Mouse (Mus musculus) thymus, postnatal 0 days (tissue): ENCODE measurements around the gene Cdca7l. TPM values are rescaled to one million over a fixed set of nuclear protein-coding genes. Genes with fewer than 3 reads are reported as not detected.
A peak's percentile ranks its signal among the peaks of the same experiment; 100 is the strongest.

Experiments
- DNase-seq: peaks from one replicate; pipeline ENCODE4 v3.0.0-alpha.2; 2015; ENCODE audit warnings: low spot score
- polyA plus RNA-seq: library from polyadenylated mRNA; unstranded; fragments of >200 nt; fragmentation: Nextera tagmentation; extraction: Ambion mirVana; gene quantifications from 2 replicates; pipeline ENCODE4 v1.2.1, GENCODE M21; 2015

The Cdca7l gene
- polyA plus RNA-seq, 1 experiment from 2014 or later = 39.4 TPM

- DNase-seq = no peak
Measured at GRCm38 (mm10) chr12:117809327-117810017, 5.4 kb downstream of the Cdca7l start.

- DNase-seq = no peak
Measured at GRCm38 (mm10) chr12:117810074-117810473, 6.0 kb downstream of the Cdca7l start.

GRCm38 (mm10) chr12:117820138-117820858, 16.2 kb downstream of the Cdca7l start:
- peak; percentile 54 for DNase-seq

GRCm38 (mm10) chr12:117820859-117821221, 16.8 kb downstream of the Cdca7l start:
- peak; percentile 10 for DNase-seq

GRCm38 (mm10) chr12:117821394-117821793, 17.3 kb downstream of the Cdca7l start:
- no peak for DNase-seq

- DNase-seq = no peak
Measured at GRCm38 (mm10) chr12:117828350-117828749, 24.3 kb downstream of the Cdca7l start.

- no peak for DNase-seq
Measured at GRCm38 (mm10) chr12:117831351-117831961, 27.4 kb downstream of the Cdca7l start.

- DNase-seq = no peak
Measured at GRCm38 (mm10) chr12:117832190-117832589, 28.1 kb downstream of the Cdca7l start.

GRCm38 (mm10) chr12:117834652-117835051, 30.6 kb downstream of the Cdca7l start:
- no peak for DNase-seq

- DNase-seq = no peak
Measured at GRCm38 (mm10) chr12:117835371-117835770, 31.3 kb downstream of the Cdca7l start.

- no peak for DNase-seq
Measured at GRCm38 (mm10) chr12:117837376-117837775, 33.3 kb downstream of the Cdca7l start.

- DNase-seq = no peak
Measured at GRCm38 (mm10) chr12:117840705-117841104, 36.6 kb downstream of the Cdca7l start.

GRCm38 (mm10) chr12:117842676-117843075, 38.6 kb downstream of the Cdca7l start:
- DNase-seq = no peak

- peak; percentile 69 for DNase-seq
Measured at GRCm38 (mm10) chr12:117843302-117844074, 39.4 kb downstream of the Cdca7l start.

- DNase-seq = no peak
Measured at GRCm38 (mm10) chr12:117844075-117844408, 40.0 kb downstream of the Cdca7l start.

GRCm38 (mm10) chr12:117844917-117845316, 40.8 kb downstream of the Cdca7l start:
- no peak for DNase-seq

- no peak for DNase-seq
Measured at GRCm38 (mm10) chr12:117848621-117849020, 44.5 kb downstream of the Cdca7l start.

GRCm38 (mm10) chr12:117850472-117850871, 46.4 kb downstream of the Cdca7l start:
- no peak for DNase-seq

GRCm38 (mm10) chr12:117853316-117853715, 49.2 kb downstream of the Cdca7l start:
- peak; percentile 56 for DNase-seq

- no peak for DNase-seq
Measured at GRCm38 (mm10) chr12:117857023-117857422, 52.9 kb downstream of the Cdca7l start.

- DNase-seq = no peak
Measured at GRCm38 (mm10) chr12:117857884-117858283, 53.8 kb downstream of the Cdca7l start.

GRCm38 (mm10) chr12:117860840-117861239, 56.8 kb downstream of the Cdca7l start:
- no peak for DNase-seq
